Mouse (Mus musculus) embryonic facial prominence, embryonic 14.5 days (tissue): ENCODE results near the gene Kansl1. TPM values are rescaled to one million over a fixed set of nuclear protein-coding genes. Genes with fewer than 3 reads are reported as not detected.

ENCODE experiments used
- ATAC-seq: fragments of 200-750 bp; cut with Nextera tagmentation; 2 replicates; pipeline ENCODE4 v1.8.0; 2017; ENCODE audit warnings: low read depth, moderate number of reproducible peaks, moderate TSS enrichment
- DNase-seq: peaks from one replicate; pipeline ENCODE4 v3.0.0-alpha.2; 2015; ENCODE audit warnings: low spot score
- H3K27ac ChIP-seq: fragments of 300-500 bp; sonication (generic); replicated peaks from 2 replicates; pipeline ENCODE4 v1.5.1; 2014; ENCODE audit warnings: low read depth, mild to moderate bottlenecking, low read length, moderate library complexity
- H3K27me3 ChIP-seq: fragments of 300-500 bp; sonication (generic); replicated peaks from 2 replicates; pipeline ENCODE4 v1.6.1; 2014; ENCODE audit warnings: low read length; ENCODE audit not compliant: control insufficient read depth, insufficient read depth
- H3K36me3 ChIP-seq: fragments of 300-500 bp; sonication (generic); 2 replicates; pipeline ENCODE4 v1.6.1; 2014; ENCODE audit warnings: low read length, mixed read lengths; ENCODE audit not compliant: control insufficient read depth, insufficient read depth
- H3K4me1 ChIP-seq: fragments of 300-500 bp; sonication (generic); 2 replicates; pipeline ENCODE4 v1.6.1; 2014; ENCODE audit warnings: antibody characterized with exemption, low read length; ENCODE audit not compliant: control insufficient read depth, insufficient read depth
- H3K4me2 ChIP-seq: fragments of 300-500 bp; sonication (generic); 2 replicates; pipeline ENCODE4 v1.6.1; 2014; ENCODE audit warnings: low read depth, mild to moderate bottlenecking, low read length, moderate library complexity, mixed read lengths
- H3K4me3 ChIP-seq: fragments of 300-500 bp; sonication (generic); 2 replicates; pipeline ENCODE4 v1.5.1; 2014; ENCODE audit warnings: low read depth, mild to moderate bottlenecking, low read length
- H3K9ac ChIP-seq: fragments of 300-500 bp; sonication (generic); 2 replicates; pipeline ENCODE4 v1.6.1; 2014; ENCODE audit warnings: low read depth, mild to moderate bottlenecking, low read length, moderate library complexity, mixed read lengths
- H3K9me3 ChIP-seq: fragments of 300-500 bp; sonication (generic); 2 replicates; pipeline ENCODE4 v1.6.1; 2016; ENCODE audit warnings: low read length; ENCODE audit not compliant: control insufficient read depth
- WGBS: fragments of 180-500 bp; shearing (Covaris S2); extraction: QIAGEN DNeasy Blood & Tissue Kit; methylation state at CpG from one replicate; pipeline ENCODE4 v1.1.7; 2014; 5-methylcytosine and 5-hydroxymethylcytosine counted together
- polyA plus RNA-seq: library from polyadenylated mRNA; unstranded; fragments of >200 nt; fragmentation: Nextera tagmentation; extraction: Ambion mirVana; gene quantifications from 2 replicates; pipeline ENCODE4 v1.2.1, GENCODE M21; 2014

Gene Kansl1
- polyA plus RNA-seq, 1 experiment from 2014 or later: 26.0 TPM

DNA sequence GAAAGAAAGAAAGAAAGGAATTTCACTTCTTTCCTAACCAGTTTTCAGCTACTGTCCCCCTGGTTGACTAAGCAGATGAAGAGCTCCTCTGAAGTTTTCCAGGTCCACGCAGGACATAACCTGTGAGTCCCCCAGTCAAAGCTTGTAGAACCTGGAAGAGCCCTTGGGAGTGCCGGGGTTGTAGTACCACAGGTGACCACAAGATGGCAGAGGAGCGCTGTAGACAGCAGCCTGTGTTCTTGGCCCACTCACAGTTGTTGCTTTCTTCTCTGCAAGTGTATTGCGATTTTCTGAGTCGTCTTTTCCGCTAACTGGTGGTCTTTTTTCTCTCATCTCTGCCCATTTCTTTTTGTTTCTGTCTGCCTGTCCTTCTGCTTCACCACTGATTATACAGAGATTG lies 153.0 kb downstream of the Kansl1 start:
- Histone ChIP-seq H3K36me3 (no peaks in the 10 kb centered on the region), H3K27ac (no peak overlapping the region), H3K9me3 (no peaks in the 10 kb centered on the region), H3K4me2 (no peak overlapping the region), H3K4me1 (peaks cover 2% of the 10 kb centered on the region; the same call in 1 of the 2 replicates), H3K4me3 (no peak overlapping the region), H3K9ac (no peak overlapping the region), H3K27me3 (no peaks in the 10 kb centered on the region)
- DNase-seq (peak; percentile 84), ATAC-seq (no peak; the same call in 1 of the 2 replicates)
- WGBS: 4% methylated on average over 6 of the region's 6 CpGs

DNA sequence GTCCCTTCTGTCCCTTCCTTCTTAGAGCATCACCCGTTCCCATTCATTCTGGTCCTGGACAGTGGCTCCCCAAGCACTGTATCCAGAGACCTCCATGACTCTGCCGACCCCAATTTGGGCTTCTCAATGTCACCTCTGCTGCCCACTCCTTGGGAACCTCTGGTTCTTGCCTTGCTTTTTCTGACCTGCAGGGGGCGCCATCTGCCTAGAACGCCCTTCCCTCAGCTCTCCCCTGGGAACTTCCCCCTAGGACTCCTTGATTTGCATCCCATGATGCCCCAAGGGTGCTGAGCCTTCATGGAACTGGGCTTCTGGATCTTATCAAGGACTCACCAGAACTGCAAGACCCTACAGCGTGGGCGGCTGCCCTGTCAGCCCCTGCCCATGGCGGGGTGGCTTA lies 157.0 kb downstream of the Kansl1 start:
- Histone ChIP-seq H3K27me3 (peaks cover 8% of the 10 kb centered on the region; the same call in 1 of the 2 replicates), H3K4me1 (no peaks in the 10 kb centered on the region), H3K36me3 (no peaks in the 10 kb centered on the region), H3K9ac (no peak overlapping the region), H3K4me3 (no peak overlapping the region), H3K27ac (no peak overlapping the region), H3K4me2 (no peak overlapping the region), H3K9me3 (no peaks in the 10 kb centered on the region)
- 68% methylated on average over 7 of the region's 7 CpGs for WGBS
- DNase-seq: no peak
- no peak for ATAC-seq

GRCm38 (mm10) chr11:104310226-104310887 lies 158.3 kb downstream of the Kansl1 start:
- Histone ChIP-seq H3K36me3 (no peaks in the 10 kb centered on the region), H3K4me3 (no peak overlapping the region), H3K4me1 (no peaks in the 10 kb centered on the region), H3K27ac (no peak overlapping the region), H3K9ac (peak overlapping the region; percentile 30; the same call in 1 of the 2 replicates), H3K9me3 (no peaks in the 10 kb centered on the region), H3K4me2 (no peak overlapping the region), H3K27me3 (peaks cover 8% of the 10 kb centered on the region; the same call in 1 of the 2 replicates)
- DNase-seq: peak; percentile 38
- WGBS: 18% methylated on average over 20 of the region's 23 CpGs
- ATAC-seq: no peak

DNA sequence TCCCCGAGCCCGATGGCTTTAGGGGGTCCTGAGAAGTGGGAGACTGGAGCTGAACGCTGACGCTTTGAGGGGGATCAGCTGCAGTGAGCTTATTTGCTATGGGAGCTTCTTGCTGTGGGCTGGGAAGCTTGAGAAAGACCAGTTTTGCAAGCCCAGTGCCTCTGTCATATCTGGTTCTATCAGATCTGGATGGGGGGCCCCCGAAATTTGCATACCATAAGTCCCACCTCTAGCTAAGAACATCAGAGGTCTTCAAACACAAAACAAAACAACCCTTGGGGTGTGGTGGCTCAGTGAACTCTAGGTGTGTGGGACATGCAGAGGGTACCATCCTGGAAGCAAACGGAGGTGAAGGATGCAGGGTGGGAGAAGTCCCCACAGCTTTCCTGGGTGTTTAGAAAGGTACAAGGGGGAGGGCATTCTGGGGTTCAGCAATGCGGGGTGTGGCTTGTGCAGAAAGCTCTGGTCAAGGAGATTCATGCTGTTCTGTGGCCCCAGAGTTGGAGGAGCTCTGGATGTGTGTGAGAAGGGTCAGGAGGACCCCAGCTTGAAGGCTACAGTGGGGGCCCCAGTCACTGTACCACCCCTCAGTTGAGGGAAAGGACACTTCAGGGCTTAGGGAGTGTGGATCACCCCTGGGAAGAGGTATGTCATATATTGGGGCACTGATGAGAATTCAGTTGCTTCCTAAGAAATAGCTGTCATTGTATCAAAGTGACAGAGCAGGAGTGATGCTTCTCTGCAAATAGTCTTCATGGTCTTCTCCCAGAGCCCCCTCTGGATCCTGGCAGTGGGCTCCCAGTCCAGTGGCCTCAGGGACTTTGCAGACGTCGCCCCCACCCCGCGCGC lies 159.1 kb downstream of the Kansl1 start:
- Histone ChIP-seq H3K27me3 (peaks cover 8% of the 10 kb centered on the region; the same call in 1 of the 2 replicates), H3K4me3 (no peak overlapping the region), H3K9ac (peak overlapping the region; percentile 30; the same call in 1 of the 2 replicates), H3K9me3 (no peaks in the 10 kb centered on the region), H3K4me2 (no peak overlapping the region), H3K4me1 (no peaks in the 10 kb centered on the region), H3K27ac (no peak overlapping the region), H3K36me3 (no peaks in the 10 kb centered on the region)
- ATAC-seq (no peak), DNase-seq (no peak)
- 36% methylated on average over 12 of the region's 12 CpGs for WGBS

DNA sequence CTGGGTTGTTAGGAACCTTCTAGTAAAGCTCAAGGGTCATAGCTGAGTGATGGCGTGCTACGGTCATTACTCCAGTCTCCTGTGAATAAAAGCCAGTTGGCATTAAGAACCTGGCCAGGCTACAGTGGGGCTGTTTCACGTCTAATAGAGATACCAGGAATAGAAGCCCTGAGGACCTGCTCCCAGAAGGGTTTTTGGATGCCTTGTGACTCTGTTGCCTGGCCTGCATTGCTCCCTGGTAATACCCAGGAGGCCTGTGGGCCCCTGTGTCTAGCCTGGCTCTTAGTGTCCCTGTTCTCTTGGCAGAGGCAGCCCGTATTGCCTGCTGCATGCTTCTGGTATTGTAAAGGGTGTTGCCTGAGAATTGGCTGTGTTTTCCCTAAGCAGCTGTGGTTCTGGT lies 161.5 kb downstream of the Kansl1 start:
- peaks cover 8% of the 10 kb centered on the region; the same call in 1 of the 2 replicates for H3K27me3 ChIP-seq
- 64% methylated on average over 4 of the region's 4 CpGs for WGBS
- no peak overlapping the region for H3K9ac ChIP-seq
- ATAC-seq: no peak
- no peaks in the 10 kb centered on the region for H3K36me3 ChIP-seq
- H3K27ac ChIP-seq: no peak overlapping the region
- H3K4me3 ChIP-seq: no peak overlapping the region
- no peak for DNase-seq
- H3K4me2 ChIP-seq: no peak overlapping the region
- no peaks in the 10 kb centered on the region for H3K9me3 ChIP-seq
- H3K4me1 ChIP-seq: peaks cover 8% of the 10 kb centered on the region; the same call in 1 of the 2 replicates

GRCm38 (mm10) chr11:104306483-104306882 lies 162.2 kb downstream of the Kansl1 start:
- ATAC-seq (no peak), DNase-seq (no peak)
- Histone ChIP-seq H3K4me2 (no peak overlapping the region), H3K27me3 (peaks cover 8% of the 10 kb centered on the region; the same call in 1 of the 2 replicates), H3K9ac (no peak overlapping the region), H3K27ac (no peak overlapping the region), H3K4me3 (no peak overlapping the region), H3K4me1 (peaks cover 8% of the 10 kb centered on the region; the same call in 1 of the 2 replicates), H3K36me3 (no peaks in the 10 kb centered on the region), H3K9me3 (no peaks in the 10 kb centered on the region)
- 93% methylated on average over 13 of the region's 13 CpGs for WGBS

DNA sequence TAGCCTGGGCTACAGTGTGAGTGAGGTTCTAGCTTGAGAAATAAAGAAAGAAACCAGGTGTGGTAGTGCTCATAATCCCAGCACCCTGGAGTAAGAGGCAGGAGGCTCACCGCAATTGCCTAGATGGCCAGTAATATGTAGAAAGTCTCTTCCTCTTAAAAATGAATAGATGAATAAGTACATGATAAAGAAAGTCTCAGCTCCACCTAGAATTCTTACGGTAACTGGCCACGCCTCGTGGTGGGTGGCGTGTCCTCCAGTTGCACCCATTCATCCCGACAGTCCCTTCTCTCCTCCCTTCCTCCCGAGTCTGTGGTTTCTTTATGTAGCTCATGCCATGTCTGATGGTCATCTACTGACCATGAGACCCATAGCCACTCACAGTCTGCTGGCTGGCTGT lies 162.9 kb downstream of the Kansl1 start:
- Histone ChIP-seq H3K4me1 (peaks cover 8% of the 10 kb centered on the region; the same call in 1 of the 2 replicates), H3K27ac (no peak overlapping the region), H3K27me3 (peaks cover 8% of the 10 kb centered on the region; the same call in 1 of the 2 replicates), H3K9me3 (no peaks in the 10 kb centered on the region), H3K36me3 (no peaks in the 10 kb centered on the region), H3K9ac (no peak overlapping the region), H3K4me2 (no peak overlapping the region), H3K4me3 (no peak overlapping the region)
- ATAC-seq (no peak), DNase-seq (no peak)
- 97% methylated on average over 7 of the region's 7 CpGs for WGBS

DNA sequence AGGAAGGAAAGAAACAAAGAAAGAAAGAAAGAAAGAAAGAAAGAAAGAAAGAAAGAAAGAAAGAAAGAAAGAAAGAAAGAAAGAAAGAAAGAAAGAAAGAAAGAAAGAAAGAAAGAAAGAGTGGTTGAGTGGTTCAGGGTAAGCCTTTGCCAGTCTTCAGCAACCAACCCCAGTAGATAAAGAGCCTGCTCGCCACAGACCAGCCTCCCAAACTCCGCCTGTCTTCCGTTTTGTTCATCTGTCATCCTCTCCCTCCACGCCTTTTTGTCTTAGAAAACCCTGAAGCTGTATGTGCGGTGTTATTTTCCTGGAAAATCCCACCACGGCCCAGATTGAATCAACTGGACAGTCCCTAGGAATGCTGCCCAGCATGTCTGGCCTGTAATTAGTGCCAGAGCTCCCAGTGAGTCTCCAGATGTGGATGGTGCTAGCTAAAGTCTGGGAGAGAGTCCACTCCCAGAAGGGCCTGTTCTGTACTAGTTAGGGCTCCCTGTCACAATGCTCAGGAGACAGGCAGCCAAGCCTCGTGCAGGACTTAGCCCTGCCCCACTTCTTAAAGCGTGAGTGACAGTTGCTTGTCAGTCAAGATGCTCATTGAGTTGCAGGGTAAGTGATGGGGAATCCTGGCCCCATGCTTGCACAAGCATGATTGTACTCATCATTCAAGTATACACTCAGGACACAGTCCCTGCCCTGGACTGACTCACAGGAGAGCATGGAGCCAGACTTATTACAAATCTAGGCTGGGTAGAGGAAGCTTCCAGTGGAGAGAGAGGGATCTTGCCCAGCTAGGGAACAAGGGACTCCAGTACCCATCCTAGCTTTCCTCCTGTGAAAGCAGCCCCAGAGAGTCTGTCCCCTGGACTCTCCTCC lies 165.3 kb downstream of the Kansl1 start:
- ATAC-seq (peak; percentile 20; the same call in 1 of the 2 replicates), DNase-seq (peak; percentile 51)
- no peak overlapping the region for H3K9ac ChIP-seq
- H3K4me2 ChIP-seq: no peak overlapping the region
- no peaks in the 10 kb centered on the region for H3K27me3 ChIP-seq
- H3K27ac ChIP-seq: no peak overlapping the region
- H3K9me3 ChIP-seq: no peaks in the 10 kb centered on the region
- no peaks in the 10 kb centered on the region for H3K36me3 ChIP-seq
- H3K4me1 ChIP-seq: peaks cover 8% of the 10 kb centered on the region; the same call in 1 of the 2 replicates
- WGBS: 24% methylated on average over 8 of the region's 8 CpGs
- H3K4me3 ChIP-seq: no peak overlapping the region
